Mouse (Mus musculus): Measurements from ENCODE around the gene Kpna4. TPM values are rescaled to one million over a fixed set of nuclear protein-coding genes. Genes with fewer than 3 reads are reported as not detected.

Gene Kpna4
- polyA plus RNA-seq, 1 experiment from 2014 or later = 32.4 TPM

DNA sequence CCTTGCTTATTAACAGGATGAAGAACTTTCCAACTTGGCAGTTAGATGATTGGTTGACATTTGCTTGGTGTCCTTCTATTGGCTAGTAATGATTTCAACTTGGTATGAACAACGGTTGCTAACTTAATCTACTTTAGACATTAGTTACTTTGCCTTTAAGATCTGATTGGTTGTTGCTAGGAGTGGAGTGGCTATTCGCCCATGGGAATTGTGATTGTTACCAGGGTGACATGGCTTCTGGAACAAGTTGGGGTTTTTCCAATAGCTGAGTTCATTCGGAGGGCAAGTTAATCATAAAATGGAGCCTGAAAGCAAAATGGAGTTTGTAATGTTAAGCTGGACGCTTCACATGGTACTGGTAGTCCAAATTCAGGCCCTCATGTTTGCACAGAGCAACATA, 13.9 kb upstream of the Kpna4 start:
- no peaks in the 10 kb centered on the region for H3K9me3 ChIP-seq
- no peaks in the 10 kb centered on the region for H3K36me3 ChIP-seq (replicated peaks)
- no peak for DNase-seq (ENCODE audit: low spot score)
- WGBS = 88% methylated on average over 4 of the region's 4 CpGs
- H3K4me1 ChIP-seq = no peaks in the 10 kb centered on the region
- H3K4me3 ChIP-seq = no peak overlapping the region
- H3K27ac ChIP-seq (replicated peaks) = no peak overlapping the region
- H3K27me3 ChIP-seq (replicated peaks; ENCODE audit: low read depth, poor library complexity, severe bottlenecking) = no peaks in the 10 kb centered on the region

- DNase-seq (ENCODE audit: low spot score) = no peak
- Histone ChIP-seq H3K4me1 (no peaks in the 10 kb centered on the region), H3K4me3 (no peak overlapping the region), H3K27me3 (replicated peaks; ENCODE audit: low read depth, poor library complexity, severe bottlenecking) (no peaks in the 10 kb centered on the region), H3K27ac (replicated peaks) (no peak overlapping the region), H3K36me3 (replicated peaks) (no peaks in the 10 kb centered on the region), H3K9me3 (no peaks in the 10 kb centered on the region)
- WGBS = 85% methylated on average over 6 of the region's 6 CpGs
Observed at GRCm38 (mm10) chr3:69136059-69136458, 9.1 kb upstream of the Kpna4 start.

- WGBS = 89% methylated on average over 4 of the region's 4 CpGs
- Histone ChIP-seq H3K27me3 (replicated peaks; ENCODE audit: low read depth, poor library complexity, severe bottlenecking) (peaks cover 6% of the 10 kb centered on the region; the same call in 1 of the 2 replicates), H3K27ac (replicated peaks) (no peak overlapping the region), H3K9me3 (no peaks in the 10 kb centered on the region), H3K4me1 (no peaks in the 10 kb centered on the region), H3K36me3 (replicated peaks) (no peaks in the 10 kb centered on the region), H3K4me3 (no peak overlapping the region)
- no peak for DNase-seq (ENCODE audit: low spot score)
Observed at GRCm38 (mm10) chr3:69130973-69131372, 4.1 kb upstream of the Kpna4 start.

GRCm38 (mm10) chr3:69127693-69128092, 780 bp upstream of the Kpna4 start:
- peak overlapping the region; percentile 96 for H3K27ac ChIP-seq (replicated peaks)
- WGBS = 3% methylated on average over 9 of the region's 9 CpGs
- peaks cover 6% of the 10 kb centered on the region; the same call in 1 of the 2 replicates for H3K27me3 ChIP-seq (replicated peaks; ENCODE audit: low read depth, poor library complexity, severe bottlenecking)
- H3K36me3 ChIP-seq (replicated peaks) = no peaks in the 10 kb centered on the region
- peaks cover 16% of the 10 kb centered on the region for H3K4me1 ChIP-seq
- peak; percentile 15 for DNase-seq (ENCODE audit: low spot score)
- peak overlapping the region; percentile 92 for H3K4me3 ChIP-seq
- H3K9me3 ChIP-seq = no peaks in the 10 kb centered on the region

- DNase-seq (ENCODE audit: low spot score) = no peak
- no peaks in the 10 kb centered on the region for H3K9me3 ChIP-seq
- no peaks in the 10 kb centered on the region for H3K36me3 ChIP-seq (replicated peaks)
- peak overlapping the region; percentile 92 for H3K4me3 ChIP-seq
- H3K27me3 ChIP-seq (replicated peaks; ENCODE audit: low read depth, poor library complexity, severe bottlenecking) = peaks cover 6% of the 10 kb centered on the region; the same call in 1 of the 2 replicates
- WGBS = under 1% methylated on average over 10 of the region's 10 CpGs
- H3K27ac ChIP-seq (replicated peaks) = peak overlapping the region; percentile 96
- peaks cover 16% of the 10 kb centered on the region for H3K4me1 ChIP-seq
Observed at GRCm38 (mm10) chr3:69127346-69127678, 399 bp upstream of the Kpna4 start.

- Histone ChIP-seq H3K36me3 (replicated peaks) (no peaks in the 10 kb centered on the region), H3K4me3 (peak overlapping the region; percentile 92), H3K9me3 (no peaks in the 10 kb centered on the region), H3K4me1 (peaks cover 16% of the 10 kb centered on the region), H3K27me3 (replicated peaks; ENCODE audit: low read depth, poor library complexity, severe bottlenecking) (peaks cover 6% of the 10 kb centered on the region; the same call in 1 of the 2 replicates), H3K27ac (replicated peaks) (peak overlapping the region; percentile 96)
- DNase-seq (ENCODE audit: low spot score) = no peak
- WGBS = under 1% methylated on average over 35 of the region's 35 CpGs
Observed at GRCm38 (mm10) chr3:69125891-69126508, 913 bp downstream of the Kpna4 start.

DNA sequence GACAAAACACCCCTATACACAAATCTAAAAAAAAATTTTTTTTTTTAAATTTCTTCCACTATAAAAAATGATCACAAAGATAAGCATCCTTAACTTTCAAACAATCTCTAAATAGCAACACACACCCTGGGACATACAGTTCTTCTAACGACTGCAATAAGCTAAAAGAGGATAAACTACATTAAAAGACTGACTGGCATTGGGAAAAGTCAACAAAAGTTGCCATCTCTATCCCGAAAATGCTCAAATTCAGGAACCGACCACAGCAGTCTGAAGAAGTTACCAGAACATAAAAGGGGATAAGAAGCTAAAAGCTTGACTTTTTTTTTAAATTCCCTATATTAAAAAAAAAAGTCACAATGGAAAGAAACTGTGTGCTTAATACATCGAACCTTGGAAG, 1.5 kb downstream of the Kpna4 start:
- H3K27ac ChIP-seq (replicated peaks) = no peak overlapping the region

DNA sequence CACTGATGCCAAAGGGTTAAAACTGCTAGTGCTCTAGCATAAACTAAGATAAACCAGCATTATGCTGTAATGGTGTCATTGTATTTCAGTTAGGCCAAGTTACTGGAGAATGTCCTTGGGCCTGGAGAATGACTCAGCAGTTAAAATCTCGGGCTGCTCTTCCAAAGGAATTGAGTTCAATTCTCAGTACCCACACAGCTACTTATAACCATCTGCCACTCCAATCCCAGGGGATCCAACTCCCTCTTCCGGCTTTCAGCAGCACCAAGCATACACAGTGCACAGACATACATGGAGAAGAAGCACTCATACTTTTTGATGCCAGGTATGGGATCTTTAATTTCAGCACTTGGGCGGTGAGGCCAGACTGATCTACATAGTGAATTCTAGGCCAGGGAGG, 8.1 kb downstream of the Kpna4 start:
- H3K36me3 ChIP-seq (replicated peaks) = peaks cover 7% of the 10 kb centered on the region
- WGBS = 63% methylated on average over 3 of the region's 3 CpGs
- no peak for DNase-seq (ENCODE audit: low spot score)
- no peak overlapping the region for H3K27ac ChIP-seq (replicated peaks)
- H3K9me3 ChIP-seq = no peaks in the 10 kb centered on the region
- H3K27me3 ChIP-seq (replicated peaks; ENCODE audit: low read depth, poor library complexity, severe bottlenecking) = no peaks in the 10 kb centered on the region
- no peaks in the 10 kb centered on the region for H3K4me1 ChIP-seq
- H3K4me3 ChIP-seq = no peak overlapping the region

More for the DNA sequence above, 1.5 kb downstream of the Kpna4 start:
- no peak for DNase-seq (ENCODE audit: low spot score)
- peak overlapping the region; percentile 92 for H3K4me3 ChIP-seq
- 25% methylated on average over 4 of the region's 4 CpGs for WGBS
- peaks cover 16% of the 10 kb centered on the region for H3K4me1 ChIP-seq
- H3K36me3 ChIP-seq (replicated peaks) = peaks cover 5% of the 10 kb centered on the region
- H3K27me3 ChIP-seq (replicated peaks; ENCODE audit: low read depth, poor library complexity, severe bottlenecking) = peaks cover 6% of the 10 kb centered on the region; the same call in 1 of the 2 replicates
- no peaks in the 10 kb centered on the region for H3K9me3 ChIP-seq

DNA sequence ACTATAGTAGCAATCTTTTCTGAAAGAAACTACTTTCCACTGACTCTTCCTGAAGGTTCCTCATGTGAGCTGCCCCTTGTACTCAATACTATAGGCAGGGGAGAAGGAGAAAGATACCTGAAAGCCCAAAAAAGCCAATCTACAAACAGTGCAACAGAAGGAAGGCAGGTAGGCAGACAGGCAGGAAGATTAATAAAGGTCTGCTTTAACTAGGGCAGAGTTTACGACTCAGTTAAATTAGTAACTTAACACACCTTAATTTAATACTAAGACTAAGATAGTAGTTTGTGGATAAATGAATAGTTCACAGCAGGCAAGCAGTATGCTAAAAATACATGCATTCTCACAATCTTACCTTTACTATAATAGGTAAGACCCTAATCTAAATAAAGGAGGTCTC, 12.2 kb downstream of the Kpna4 start:
- DNase-seq (ENCODE audit: low spot score) = no peak
- 96% methylated on average over 1 of the region's 1 CpGs for WGBS

GRCm38 (mm10) chr3:69113956-69114355, 13.0 kb downstream of the Kpna4 start:
- no peaks in the 10 kb centered on the region for H3K27me3 ChIP-seq (replicated peaks; ENCODE audit: low read depth, poor library complexity, severe bottlenecking)
- H3K36me3 ChIP-seq (replicated peaks) = no peaks in the 10 kb centered on the region
- H3K4me3 ChIP-seq = no peak overlapping the region
- no peak overlapping the region for H3K27ac ChIP-seq (replicated peaks)
- H3K9me3 ChIP-seq = no peaks in the 10 kb centered on the region
- WGBS = 74% methylated on average over 1 of the region's 1 CpGs
- no peaks in the 10 kb centered on the region for H3K4me1 ChIP-seq
- no peak for DNase-seq (ENCODE audit: low spot score)

More for the DNA sequence above, 12.2 kb downstream of the Kpna4 start:
- no peak overlapping the region for H3K27ac ChIP-seq (replicated peaks)
- no peaks in the 10 kb centered on the region for H3K9me3 ChIP-seq
- H3K36me3 ChIP-seq (replicated peaks) = no peaks in the 10 kb centered on the region
- no peaks in the 10 kb centered on the region for H3K27me3 ChIP-seq (replicated peaks; ENCODE audit: low read depth, poor library complexity, severe bottlenecking)
- no peak overlapping the region for H3K4me3 ChIP-seq
- no peaks in the 10 kb centered on the region for H3K4me1 ChIP-seq

- Histone ChIP-seq H3K4me1 (no peaks in the 10 kb centered on the region), H3K9me3 (no peaks in the 10 kb centered on the region), H3K4me3 (no peak overlapping the region), H3K27ac (replicated peaks) (no peak overlapping the region), H3K36me3 (replicated peaks) (no peaks in the 10 kb centered on the region), H3K27me3 (replicated peaks; ENCODE audit: low read depth, poor library complexity, severe bottlenecking) (no peaks in the 10 kb centered on the region)
- 93% methylated on average over 1 of the region's 1 CpGs for WGBS
- DNase-seq (ENCODE audit: low spot score) = no peak
Observed at GRCm38 (mm10) chr3:69109079-69109478, 17.8 kb downstream of the Kpna4 start.

- peaks cover 87% of the 10 kb centered on the region for H3K36me3 ChIP-seq (replicated peaks)
- 91% methylated on average over 7 of the region's 7 CpGs for WGBS
Observed at GRCm38 (mm10) chr3:69094456-69094855, 32.5 kb downstream of the Kpna4 start.

DNA sequence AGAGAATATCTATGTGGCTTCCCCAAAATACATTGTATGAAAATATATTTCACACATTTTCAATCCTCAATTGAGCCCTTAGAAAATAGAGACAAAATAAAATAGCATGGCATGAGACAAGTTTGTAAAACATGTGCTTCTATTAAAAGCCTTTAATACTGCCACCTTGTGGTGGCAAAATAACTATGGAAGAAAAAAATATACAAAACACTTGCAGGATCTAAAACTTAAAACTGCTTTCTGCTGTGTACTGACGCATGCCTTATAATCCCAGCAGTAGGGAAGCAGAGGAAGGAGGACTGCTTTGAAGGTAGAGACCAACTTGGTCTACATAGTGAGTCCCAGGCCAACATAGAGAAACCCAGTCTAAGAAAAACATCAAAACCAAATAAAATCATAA, 62.9 kb downstream of the Kpna4 start:
- no peak overlapping the region for H3K27ac ChIP-seq (replicated peaks)
- no peaks in the 10 kb centered on the region for H3K36me3 ChIP-seq (replicated peaks)
- H3K4me3 ChIP-seq = no peak overlapping the region
- H3K4me1 ChIP-seq = no peaks in the 10 kb centered on the region
- no peaks in the 10 kb centered on the region for H3K27me3 ChIP-seq (replicated peaks; ENCODE audit: low read depth, poor library complexity, severe bottlenecking)
- H3K9me3 ChIP-seq = no peaks in the 10 kb centered on the region
- no peak for DNase-seq (ENCODE audit: low spot score)
- WGBS = 57% methylated on average over 1 of the region's 1 CpGs

More at GRCm38 (mm10) chr3:69094456-69094855, 32.5 kb downstream of the Kpna4 start:
- Histone ChIP-seq H3K27ac (replicated peaks) (no peak overlapping the region), H3K4me1 (no peaks in the 10 kb centered on the region), H3K4me3 (no peak overlapping the region), H3K9me3 (no peaks in the 10 kb centered on the region), H3K27me3 (replicated peaks; ENCODE audit: low read depth, poor library complexity, severe bottlenecking) (no peaks in the 10 kb centered on the region)
- no peak for DNase-seq (ENCODE audit: low spot score)
